Mouse (Mus musculus) ES-Bruce4 (cell line): ENCODE data around the gene Capsl.
A peak's percentile ranks its signal among the peaks of the same experiment; 100 is the strongest.

ENCODE experiments used
- CTCF ChIP-seq: IDR thresholded peaks from one replicate; pipeline ENCODE4 v1.8.1; 2011; ENCODE audit warnings: low read depth, low read length
- EP300 ChIP-seq: IDR thresholded peaks from 2 replicates; pipeline ENCODE4 v1.6.1; 2011; ENCODE audit warnings: low read depth, low read length; ENCODE audit not compliant: insufficient read depth
- POLR2A ChIP-seq: IDR thresholded peaks from one replicate; pipeline ENCODE4 v1.8.1; 2011; ENCODE audit warnings: low read length; ENCODE audit not compliant: insufficient read depth

DNA sequence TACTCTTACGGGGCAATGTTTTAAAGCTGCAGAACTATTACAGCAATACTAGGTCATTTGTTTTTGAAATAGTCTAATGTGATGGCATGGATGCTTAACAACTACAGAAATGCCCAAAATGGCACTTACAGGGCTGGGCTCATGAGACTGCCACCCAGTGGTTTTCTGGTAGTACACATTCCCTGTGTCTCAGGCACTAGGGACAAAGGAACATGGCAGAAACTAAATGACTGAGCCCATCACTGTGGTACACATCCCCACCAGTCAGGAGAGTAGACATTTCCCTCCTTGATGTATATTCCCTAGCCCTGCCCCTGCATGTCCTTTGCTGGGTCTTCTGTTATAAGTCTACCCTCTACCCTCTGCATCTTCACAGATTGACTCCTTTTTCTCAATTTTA, 16.2 kb downstream of the Capsl start:
- peak; percentile 41 for TF ChIP-seq CTCF
- TF ChIP-seq POLR2A: no peak
- TF ChIP-seq EP300: no peak
